Mouse (Mus musculus) CH12.LX (cell line): Measurements from ENCODE around the gene Avl9. TPM values are rescaled to one million over a fixed set of nuclear protein-coding genes. Genes with fewer than 3 reads are reported as not detected.

ENCODE experiments used
- DNase-seq: peaks from one replicate; pipeline ENCODE4 v3.0.0-alpha.2; 2013; ENCODE audit errors: extremely low read depth
- H3K27ac ChIP-seq: 2 replicates; pipeline ENCODE4 v1.5.1; 2012; ENCODE audit warnings: low read depth, mild to moderate bottlenecking, control low read depth, moderate library complexity; ENCODE audit not compliant: insufficient read depth
- H3K27me3 ChIP-seq: replicated peaks from 2 replicates; pipeline ENCODE3; 2012; ENCODE audit warnings: inconsistent platforms
- H3K36me3 ChIP-seq, 2 experiments: replicated peaks in 1 of 2; 2 replicates each; pipeline versions ENCODE3 to v1.6.1; 2012; ENCODE audit warnings: inconsistent platforms in 1 of 2, low read length in 1 of 2, mild to moderate bottlenecking in 1 of 2, mixed read lengths in 1 of 2, moderate library complexity in 1 of 2; ENCODE audit not compliant: control insufficient read depth in 1 of 2, insufficient read depth in 1 of 2
- H3K4me1 ChIP-seq, 2 experiments: 2 replicates each; pipeline ENCODE4 v1.6.1; 2012; ENCODE audit warnings: inconsistent platforms in 1 of 2, moderate library complexity in 1 of 2; ENCODE audit not compliant: insufficient read depth in 2 of 2, control insufficient read depth in 1 of 2
- H3K4me2 ChIP-seq: 2 replicates; pipeline ENCODE4 v1.6.1; 2012; ENCODE audit warnings: low read depth, mild to moderate bottlenecking, control low read depth; ENCODE audit not compliant: poor library complexity, insufficient read depth, severe bottlenecking
- H3K4me3 ChIP-seq, 3 experiments: fragments of 150-350 bp in 1 of 3; sonication (generic) in 1 of 3; replicated peaks in 1 of 3; 2 replicates each; pipeline versions ENCODE3 to v1.5.1; 2011 to 2012; ENCODE audit warnings: low read depth in 2 of 3, low read length in 2 of 3, mild to moderate bottlenecking in 2 of 3, moderate library complexity in 2 of 3, control low read depth in 1 of 3, improper control_type of control experiment in 1 of 3, inconsistent platforms in 1 of 3, mixed read lengths in 1 of 3; ENCODE audit not compliant: poor library complexity in 1 of 3
- H3K79me2 ChIP-seq: replicated peaks from 2 replicates; pipeline ENCODE4 v1.6.1; 2012; ENCODE audit warnings: mild to moderate bottlenecking, moderate library complexity; ENCODE audit not compliant: control insufficient read depth, poor library complexity, insufficient read depth, severe bottlenecking; ENCODE audit errors: extremely low read depth
- H3K9ac ChIP-seq: 2 replicates; pipeline ENCODE4 v1.6.1; 2012; ENCODE audit warnings: low read depth, mild to moderate bottlenecking, control low read depth, moderate library complexity; ENCODE audit not compliant: insufficient read depth
- H3K9me3 ChIP-seq: replicated peaks from 2 replicates; pipeline ENCODE3; 2012; ENCODE audit warnings: low read length, inconsistent platforms, mixed read lengths
- CHD1 ChIP-seq: IDR thresholded peaks from 2 replicates; pipeline ENCODE4 v1.6.1; 2012; ENCODE audit warnings: low read depth, low read length, improper control_type of control experiment, inconsistent platforms
- IRF4 ChIP-seq: IDR thresholded peaks from 2 replicates; pipeline ENCODE4 v1.6.1; 2014; ENCODE audit warnings: low read depth, mild to moderate bottlenecking, inconsistent platforms, low read length, improper control_type of control experiment
- KAT2A ChIP-seq: IDR thresholded peaks from 2 replicates; pipeline ENCODE4 v1.6.1; 2012; ENCODE audit warnings: low read length, improper control_type of control experiment, inconsistent platforms; ENCODE audit not compliant: insufficient replicate concordance
- MAFK ChIP-seq: IDR thresholded peaks from 2 replicates; pipeline ENCODE4 v1.6.1; 2011; ENCODE audit warnings: low read length, improper control_type of control experiment; ENCODE audit not compliant: insufficient replicate concordance
- MXI1 ChIP-seq: IDR thresholded peaks from 2 replicates; pipeline ENCODE4 v1.6.1; 2011; ENCODE audit warnings: mild to moderate bottlenecking, low read depth, low read length, improper control_type of control experiment
- NRF1 ChIP-seq: IDR thresholded peaks from 2 replicates; pipeline ENCODE4 v1.6.1; 2014; ENCODE audit warnings: low read depth, mild to moderate bottlenecking, inconsistent platforms, low read length, improper control_type of control experiment, moderate library complexity
- PAX5 ChIP-seq: IDR thresholded peaks from 2 replicates; pipeline ENCODE4 v1.6.1; 2012; ENCODE audit warnings: low read length, inconsistent platforms, mixed read lengths
- POLR2AphosphoS2 ChIP-seq: IDR thresholded peaks from 2 replicates; pipeline ENCODE4 v1.6.1; 2011; ENCODE audit warnings: low read depth, low read length, improper control_type of control experiment
- SIN3A ChIP-seq: IDR thresholded peaks from 2 replicates; pipeline ENCODE4 v1.6.1; 2012; ENCODE audit warnings: low read length, improper control_type of control experiment, inconsistent platforms
- SMC3 ChIP-seq: IDR thresholded peaks from 2 replicates; pipeline ENCODE4 v1.6.1; 2011; ENCODE audit warnings: low read depth, low read length, improper control_type of control experiment
- dilution Hi-C: fragments of 300-500 bp; cut with MboI; formaldehyde crosslinking; loops from 2 replicates; pipeline ENCODE4 v1.14.3; 2020; ENCODE audit warnings: low sequenced_read_pairs; ENCODE audit not compliant: extremely low pct_unique_long_range_greater_than_20kb, extremely low pct_ligation_motif_present
- in situ Hi-C: fragments of 300-500 bp; cut with MboI; formaldehyde crosslinking; loops from 3 replicates; pipeline ENCODE4 v1.14.3; 2019; ENCODE audit warnings: low sequenced_read_pairs, low pct_ligation_motif_present, low pct_unique_long_range_greater_than_20kb, mixed read lengths
- polyA plus RNA-seq: library from polyadenylated mRNA; unstranded; fragments of >175 nt; gene quantifications from 2 replicates; pipeline ENCODE4 v1.2.1, GENCODE M21; 2012; ENCODE audit warnings: low read depth; ENCODE audit not compliant: insufficient read length
- total RNA-seq, 2 experiments: library from RNA; depleted of rRNA; stranded (reverse); fragments of 300-350 nt in 1 of 2; fragments of >200 nt in 1 of 2; gene quantifications; 2 replicates each; pipeline ENCODE4 v1.2.3; 2012 to 2014

The Avl9 gene
- total and polyA plus RNA-seq, 3 experiments, result 12.8 to 20.4 (median 13.1) TPM

DNA sequence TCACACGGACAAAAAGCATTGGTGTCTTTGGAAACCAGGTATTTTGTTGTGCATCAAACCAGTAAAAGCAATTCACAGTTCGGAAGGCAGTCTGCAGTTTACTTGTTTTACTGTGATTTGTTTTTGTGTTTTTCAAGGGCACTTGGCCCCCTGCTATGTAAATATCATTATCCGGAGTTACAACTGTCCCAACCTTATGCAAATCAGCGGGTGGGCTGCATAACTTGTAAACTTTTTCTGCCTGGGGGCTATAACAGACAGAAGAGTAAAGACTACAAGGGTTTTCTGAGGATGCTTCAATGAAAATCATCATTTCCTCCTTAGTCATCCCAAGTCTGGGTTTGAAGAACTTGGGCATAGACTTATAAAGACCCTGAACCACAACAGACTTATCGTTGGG lies 64.9 kb downstream of the Avl9 start:
- H3K9ac ChIP-seq, result no peak overlapping the region
- peaks cover 0 to 2% of the 10 kb centered on the region in 2 experiments; a peak in 3 of 4 replicates for H3K4me1 ChIP-seq
- no peaks in the 10 kb centered on the region for H3K9me3 ChIP-seq
- peaks cover 27% of the 10 kb centered on the region for H3K79me2 ChIP-seq
- H3K36me3 ChIP-seq, result peaks cover 40 to 80% of the 10 kb centered on the region in 2 experiments
- no peaks in the 10 kb centered on the region for H3K27me3 ChIP-seq
- no peak overlapping the region for H3K4me2 ChIP-seq
- no peak for TF ChIP-seq KAT2A
- TF ChIP-seq CHD1, result no peak
- no peak for TF ChIP-seq PAX5
- no peak for TF ChIP-seq IRF4
- no peak for TF ChIP-seq MAFK
- TF ChIP-seq NRF1, result no peak
- no peak for DNase-seq
- no peak overlapping the region for H3K27ac ChIP-seq
- no peak overlapping the region for H3K4me3 ChIP-seq
- in situ Hi-C loops, result no loop called here
- dilution Hi-C loops, result no loop called here

DNA sequence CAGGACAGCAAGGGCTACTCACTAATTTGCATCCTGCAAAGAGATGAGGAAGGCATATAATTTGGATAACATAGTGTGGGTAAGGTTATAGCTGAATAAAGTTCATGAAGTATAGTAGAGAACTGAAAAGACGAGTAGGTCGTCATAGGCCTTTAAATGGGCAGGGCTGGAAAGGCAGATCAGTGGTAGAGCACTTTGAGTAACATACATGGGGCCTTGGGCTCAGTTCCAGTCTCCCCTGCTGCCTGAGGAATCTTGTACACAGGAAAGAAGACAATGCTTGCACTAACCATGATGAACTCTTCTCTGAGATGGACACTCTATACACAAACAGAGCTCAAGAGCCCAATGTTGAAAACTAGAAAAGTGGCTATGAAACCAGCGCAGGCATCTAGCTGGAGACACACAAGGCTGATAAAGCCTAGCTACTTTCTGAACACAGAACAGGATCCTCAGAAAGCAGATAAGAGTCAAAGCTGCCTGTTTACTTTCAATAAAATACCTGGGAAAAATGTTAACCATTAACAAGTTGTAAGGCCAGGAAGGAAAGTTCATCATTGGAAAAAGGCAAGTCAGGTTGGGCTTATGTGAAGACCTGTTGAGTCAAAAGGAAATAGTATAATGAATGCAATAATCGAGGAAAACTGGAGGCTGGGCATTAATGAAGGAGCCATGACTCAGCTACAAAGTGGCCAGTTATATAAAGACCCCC lies 69.0 kb downstream of the Avl9 start:
- Histone ChIP-seq H3K36me3 (peaks cover 40 to 89% of the 10 kb centered on the region in 2 experiments), H3K27ac (no peak overlapping the region), H3K9ac (no peak overlapping the region), H3K4me3 (no peak overlapping the region), H3K27me3 (no peaks in the 10 kb centered on the region), H3K4me2 (no peak overlapping the region), H3K9me3 (no peaks in the 10 kb centered on the region), H3K4me1 (peaks cover 3 to 22% of the 10 kb centered on the region in 2 experiments; a peak in 3 of 4 replicates), H3K79me2 (peaks cover 60% of the 10 kb centered on the region)
- in situ Hi-C loops, result no loop called here
- dilution Hi-C loops, result no loop called here
- DNase-seq, result no peak
- TF ChIP-seq SMC3, result no peak
- TF ChIP-seq SIN3A, result no peak

DNA sequence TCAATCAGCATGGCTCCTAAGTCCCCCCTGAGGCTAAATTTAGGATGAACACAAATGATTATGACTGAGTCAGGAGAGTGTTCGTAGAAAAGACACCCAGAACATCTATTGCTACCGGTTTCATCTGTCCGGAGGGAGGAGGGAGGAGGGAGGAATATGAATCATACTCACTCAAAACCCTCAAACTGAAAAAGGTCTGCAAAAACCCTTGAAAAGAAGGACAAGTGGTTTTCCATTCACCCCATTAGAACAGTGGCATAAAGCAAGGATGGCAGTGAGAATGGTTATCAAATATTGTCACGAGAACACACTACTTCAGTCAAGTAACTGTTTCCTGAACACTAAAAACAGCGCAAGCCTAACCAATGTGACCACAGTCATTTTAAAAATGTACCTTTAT lies 70.4 kb downstream of the Avl9 start:
- peaks cover 32 to 83% of the 10 kb centered on the region in 2 experiments for H3K36me3 ChIP-seq
- H3K4me3 ChIP-seq, result no peak overlapping the region
- H3K79me2 ChIP-seq, result peaks cover 70% of the 10 kb centered on the region
- in situ Hi-C loops, result no loop called here
- no peaks in the 10 kb centered on the region for H3K27me3 ChIP-seq
- no peaks in the 10 kb centered on the region for H3K9me3 ChIP-seq
- TF ChIP-seq POLR2AphosphoS2 (no peak), MXI1 (no peak), PAX5 (no peak)
- no peak overlapping the region; the same call in 1 of the 2 replicates for H3K27ac ChIP-seq
- H3K9ac ChIP-seq, result no peak overlapping the region
- dilution Hi-C loops, result no loop called here
- H3K4me1 ChIP-seq, result peaks cover 3 to 22% of the 10 kb centered on the region in 2 experiments; a peak in 3 of 4 replicates
- no peak overlapping the region; the same call in 1 of the 2 replicates for H3K4me2 ChIP-seq
- DNase-seq, result no peak
